Mouse (Mus musculus) cortical plate, adult 2 months (tissue): ENCODE measurements at regions not wholly inside any gene's neighbourhood (a gene's known extent, or its start where the extent isn't known, plus 50 kb on each side); places are given as distances from the start of the nearest gene placed in this dataset.

Experiments used
- CTCF ChIP-seq: fragments of 200-500 bp; IDR thresholded peaks from 2 replicates; pipeline ENCODE4 v1.5.1; 2011; ENCODE audit warnings: mild to moderate bottlenecking, control low read depth, low read length; ENCODE audit not compliant: insufficient read depth; ENCODE audit errors: extremely low read depth
- POLR2A ChIP-seq: fragments of 200-500 bp; IDR thresholded peaks from 2 replicates; pipeline ENCODE4 v1.6.1; 2011; ENCODE audit warnings: mild to moderate bottlenecking, low read length, control low read depth; ENCODE audit not compliant: insufficient read depth; ENCODE audit errors: extremely low read depth

DNA sequence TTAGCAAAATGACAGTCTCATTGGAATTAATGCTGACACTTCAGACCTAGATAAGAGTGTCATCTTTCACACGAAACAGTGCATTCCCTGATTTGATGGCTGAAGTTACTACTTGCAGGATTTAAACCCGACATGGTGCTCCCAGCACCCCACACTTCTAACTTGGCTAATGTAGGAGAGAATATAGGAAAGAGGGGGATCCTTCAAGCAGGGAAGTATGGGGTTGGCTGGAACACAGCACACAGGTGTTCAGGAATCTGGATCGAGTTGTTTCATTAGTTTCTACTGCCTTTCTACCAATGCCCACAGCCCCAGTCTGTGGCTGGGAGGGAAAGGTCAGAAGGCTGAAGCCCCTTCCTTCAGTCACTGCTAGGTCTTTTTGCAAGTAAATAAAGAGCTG lies 79.5 kb downstream of the Mtx3 start:
- TF ChIP-seq POLR2A (no peak), CTCF (no peak)
